Comparison of ENCODE assay signal across 15 mouse cellular contexts in the genomic region with DNA sequence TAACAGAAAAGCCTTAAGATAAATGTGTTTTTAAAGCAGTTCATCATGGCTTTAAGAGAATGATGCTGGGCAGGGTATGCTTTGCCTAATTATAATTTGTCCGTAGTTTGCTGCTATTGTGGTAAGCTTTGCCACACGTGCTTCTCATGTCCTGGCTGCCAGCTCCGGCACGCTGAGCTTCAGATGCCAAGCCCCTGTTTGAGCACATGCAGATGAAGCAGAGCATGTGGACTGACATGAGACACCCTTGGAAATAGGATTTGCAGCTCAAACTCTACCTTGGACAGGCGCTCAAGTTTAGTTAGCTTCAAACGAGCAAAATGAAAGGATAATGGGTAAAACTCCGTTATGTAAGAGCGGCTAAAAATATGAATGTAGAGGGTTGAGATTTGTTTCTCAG.
DNase-seq lines count a peak whose midpoint lies in the region; TF ChIP-seq lines count a peak whose summit lies in the region.
"Had no signal": no experiment of that assay in that cellular context is flagged by ENCODE, and none has a peak within 500 bp of the region (broad histone marks: within the 10 kb centered on the region; RNA-seq: fewer than 3 reads in every experiment).

No protein-coding gene starts in this region.

- H3K27me3 ChIP-seq in cerebellum, adult 2 months (ENCODE audit: control insufficient read depth, insufficient read depth, low read length) = no peaks in the 10 kb centered on the region
- H3K27me3 ChIP-seq: intestine, embryonic 15.5 days had no signal

- H3K27ac ChIP-seq in cerebellum, adult 2 months (ENCODE audit: insufficient read depth, low read length) = no peak overlapping the region
- H3K27ac ChIP-seq: intestine, embryonic 15.5 days; liver, embryonic 14.5 days had no signal

- 58% methylated on average over 8 of the region's 8 CpGs for WGBS in cerebellum, adult 2 months

- no peak for TF ChIP-seq CTCF in cerebellum, adult 2 months (IDR thresholded peaks at IDR 0.05; ENCODE audit: borderline replicate concordance, insufficient read depth, low read depth, low read length)

- DNase-seq in cerebellum, postnatal 14 days = peak; percentile 12 to 15
- DNase-seq in cerebellum, adult 2 months = no peak
- DNase-seq in left cerebral cortex, adult 11 months (ENCODE audit: low spot score) = peak; percentile 39
- DNase-seq in left cerebral cortex, postnatal 4 days = no peak
- peak; percentile 38 to 74 for DNase-seq in left cerebral cortex, postnatal 25 days (ENCODE audit: low spot score in 2 of 2)
- DNase-seq in MN1 (ENCODE audit: low spot score) = no peak
- no peak for DNase-seq in gastrocnemius, postnatal 14 days
- no peak for DNase-seq in kidney, adult 8-10 months
- DNase-seq: adrenal gland, adult 8-10 months; kidney, postnatal 10 days; lung, postnatal 36 days; spleen, adult 18-20 months; thymus, postnatal 25 days had no signal

- H3K4me3 ChIP-seq in cerebellum, adult 2 months (replicated peaks; ENCODE audit: insufficient read depth, low read depth, low read length) = no peak overlapping the region
- H3K4me3 ChIP-seq: intestine, embryonic 15.5 days had no signal

- TF ChIP-seq POLR2A in cerebellum, adult 2 months (IDR thresholded peaks at IDR 0.05; ENCODE audit: borderline replicate concordance, insufficient read depth, low read length) = no peak

- intact Hi-C loops in left cerebral cortex, postnatal 4 days (cut with DNase I) = no loop called here
- intact Hi-C loops in left cerebral cortex, postnatal 25 days (cut with DNase I) = no loop called here
- intact Hi-C loops in gastrocnemius, postnatal 14 days (cut with DNase I; ENCODE audit: low total_unique reads) = no loop called here

- H3K4me1 ChIP-seq in cerebellum, adult 2 months (ENCODE audit: control insufficient read depth, insufficient read depth, low read length) = no peaks in the 10 kb centered on the region
- H3K4me1 ChIP-seq: intestine, embryonic 15.5 days had no signal

Comparison
In these comparisons a context has a peak if more than half of its experiments do, and no peak if none do; other contexts are left out.
1. DNase-seq: peak in cerebellum, postnatal 14 days (2 of 2), left cerebral cortex, adult 11 months (single experiment) and left cerebral cortex, postnatal 25 days (2 of 2); none in cerebellum, adult 2 months (0 of 2), left cerebral cortex, postnatal 4 days (single experiment), MN1 (single experiment), gastrocnemius, postnatal 14 days (single experiment) and kidney, adult 8-10 months (0 of 2).